In the genomic region with DNA sequence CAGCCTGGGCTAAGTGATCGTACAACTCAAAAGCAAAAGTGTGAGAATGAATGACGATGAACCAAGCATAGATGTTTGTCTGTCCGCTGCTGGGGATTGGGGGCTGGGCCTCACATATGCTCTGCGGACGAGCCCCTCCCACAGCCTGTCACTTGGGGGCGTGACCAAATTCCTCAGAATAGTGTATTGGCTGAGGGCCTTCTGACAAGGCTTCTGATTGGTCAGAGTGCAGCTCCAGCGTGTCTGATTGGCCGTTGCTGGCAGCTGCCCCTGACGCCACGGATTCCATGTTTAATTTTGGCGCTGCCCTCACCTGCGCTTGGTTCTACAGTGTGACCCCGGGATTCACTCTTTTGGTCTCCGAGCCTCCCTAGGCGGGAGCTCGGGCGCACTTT, we compare ENCODE assay signal across 8 mouse cellular contexts. TPM values are rescaled to one million over a fixed set of nuclear protein-coding genes. Genes with fewer than 3 reads are reported as not detected.
A peak's percentile ranks its signal among the peaks of the same experiment; 100 is the strongest.
DNase-seq lines count a peak whose midpoint lies in the region; ATAC-seq and TF ChIP-seq lines count a peak whose summit lies in the region.

No protein-coding gene starts in this region.

- H3K79me2 ChIP-seq in heart, adult 2 months (replicated peaks; ENCODE audit: control insufficient read depth, insufficient read depth, low read length), result no peaks in the 10 kb centered on the region

- TF ChIP-seq POLR2A in heart, adult 2 months (IDR thresholded peaks at IDR 0.05; ENCODE audit: insufficient read depth, low read depth, low read length), result 0 out of 2 replicates have a peak, but pooled peaks have one; percentile 25
- TF ChIP-seq POLR2A in kidney, adult 2 months (IDR thresholded peaks at IDR 0.05; ENCODE audit: low read depth, low read length), result no peak
- no peak for TF ChIP-seq POLR2A in spleen, adult 2 months (IDR thresholded peaks at IDR 0.05; ENCODE audit: low read depth, low read length)

- no peak for TF ChIP-seq EP300 in heart, adult 2 months (IDR thresholded peaks at IDR 0.05; ENCODE audit: insufficient read depth, low read depth, low read length)

- no peaks in the 10 kb centered on the region for H3K36me3 ChIP-seq in embryonic facial prominence, embryonic 12.5 days
- no peaks in the 10 kb centered on the region for H3K36me3 ChIP-seq in heart, adult 2 months (ENCODE audit: control insufficient read depth, insufficient read depth, low read length)
- no peaks in the 10 kb centered on the region for H3K36me3 ChIP-seq in kidney, adult 2 months (ENCODE audit: control insufficient read depth, insufficient read depth, low read length)
- no peaks in the 10 kb centered on the region for H3K36me3 ChIP-seq in limb, embryonic 12.5 days
- H3K36me3 ChIP-seq in midbrain, embryonic 14.5 days (ENCODE audit: control insufficient read depth, insufficient read depth, low read length), result no peaks in the 10 kb centered on the region
- H3K36me3 ChIP-seq in spleen, adult 2 months (ENCODE audit: control insufficient read depth, insufficient read depth, low read length), result no peaks in the 10 kb centered on the region

- no peaks in the 10 kb centered on the region for H3K9me3 ChIP-seq in embryonic facial prominence, embryonic 12.5 days
- H3K9me3 ChIP-seq in limb, embryonic 12.5 days, result peaks cover 6% of the 10 kb centered on the region; the same call in 1 of the 2 replicates
- no peaks in the 10 kb centered on the region for H3K9me3 ChIP-seq in midbrain, embryonic 14.5 days (ENCODE audit: control insufficient read depth, low read length)

- H3K27ac ChIP-seq in embryonic facial prominence, embryonic 12.5 days, result no peak overlapping the region
- H3K27ac ChIP-seq in heart, adult 2 months, result peak overlapping the region; percentile 84
- H3K27ac ChIP-seq in kidney, adult 2 months (ENCODE audit: insufficient read depth, low read depth, low read length), result peak overlapping the region; percentile 68
- H3K27ac ChIP-seq in limb, embryonic 12.5 days, result no peak overlapping the region
- no peak overlapping the region for H3K27ac ChIP-seq in midbrain, embryonic 14.5 days (replicated peaks; ENCODE audit: low read depth, low read length)
- peak overlapping the region; percentile 88 for H3K27ac ChIP-seq in spleen, adult 2 months (ENCODE audit: insufficient read depth, low read length)

- H3K4me2 ChIP-seq in embryonic facial prominence, embryonic 12.5 days (replicated peaks), result peak overlapping the region; percentile 40
- peak overlapping the region; percentile 47 for H3K4me2 ChIP-seq in limb, embryonic 12.5 days
- peak overlapping the region; percentile 52 for H3K4me2 ChIP-seq in midbrain, embryonic 14.5 days (ENCODE audit: low read length)

- peak; percentile 85 for DNase-seq in 3134 (ENCODE audit: extremely low read depth, insufficient read length, low spot score)
- DNase-seq in adrenal gland, postnatal 36 days, result peak; percentile 93 to 94
- DNase-seq in heart, adult 2 months, result peak; percentile 88 to 95
- DNase-seq in kidney, adult 2 months, result peak; percentile 99
- peak; percentile 97 for DNase-seq in midbrain, embryonic 14.5 days
- peak; percentile 91 to 94 for DNase-seq in spleen, adult 2 months (ENCODE audit: low read depth in 1 of 2, low spot score in 2 of 2)

- H3K27me3 ChIP-seq in embryonic facial prominence, embryonic 12.5 days, result peaks cover 16% of the 10 kb centered on the region
- no peaks in the 10 kb centered on the region for H3K27me3 ChIP-seq in heart, adult 2 months (ENCODE audit: control insufficient read depth, insufficient read depth, low read length)
- H3K27me3 ChIP-seq in kidney, adult 2 months (replicated peaks; ENCODE audit: control insufficient read depth, insufficient read depth, low read length), result no peaks in the 10 kb centered on the region
- peaks cover 49% of the 10 kb centered on the region for H3K27me3 ChIP-seq in limb, embryonic 12.5 days
- peaks cover 7% of the 10 kb centered on the region; the same call in 1 of the 2 replicates for H3K27me3 ChIP-seq in midbrain, embryonic 14.5 days (ENCODE audit: control insufficient read depth, insufficient read depth, low read length)
- no peaks in the 10 kb centered on the region for H3K27me3 ChIP-seq in spleen, adult 2 months (ENCODE audit: control insufficient read depth, insufficient read depth, low read length)

- 4% methylated on average over 17 of the region's 17 CpGs for WGBS in embryonic facial prominence, embryonic 12.5 days
- 1% methylated on average over 17 of the region's 17 CpGs for WGBS in heart, adult 2 months
- under 1% methylated on average over 17 of the region's 17 CpGs for WGBS in kidney, adult 2 months
- 6% methylated on average over 17 of the region's 17 CpGs for WGBS in limb, embryonic 12.5 days
- WGBS in midbrain, embryonic 14.5 days, result 4% methylated on average over 17 of the region's 17 CpGs
- WGBS in spleen, adult 2 months, result under 1% methylated on average over 17 of the region's 17 CpGs

- H3K4me3 ChIP-seq in embryonic facial prominence, embryonic 12.5 days, result peak overlapping the region; percentile 6; the same call in 1 of the 2 replicates
- peak overlapping the region; percentile 30 for H3K4me3 ChIP-seq in heart, adult 2 months
- H3K4me3 ChIP-seq in kidney, adult 2 months (ENCODE audit: insufficient read depth, low read depth, low read length), result 0 out of 2 replicates have a peak overlapping the region, but pooled peaks have one; percentile 1
- H3K4me3 ChIP-seq in limb, embryonic 12.5 days (replicated peaks), result peak overlapping the region; percentile 19; the same call in 1 of the 2 replicates
- H3K4me3 ChIP-seq in midbrain, embryonic 14.5 days (replicated peaks; ENCODE audit: low read depth, low read length), result peak overlapping the region; percentile 20; the same call in 1 of the 2 replicates
- H3K4me3 ChIP-seq in spleen, adult 2 months (ENCODE audit: extremely low read depth, insufficient read depth, insufficient read length), result peak overlapping the region; percentile 53

- TF ChIP-seq CTCF in heart, adult 2 months (IDR thresholded peaks at IDR 0.05), result no peak
- no peak for TF ChIP-seq CTCF in kidney, adult 2 months (conservative IDR thresholded peaks at IDR 0.05; ENCODE audit: insufficient read depth, insufficient read length, low read depth, low read length)
- no peak for TF ChIP-seq CTCF in spleen, adult 2 months (IDR thresholded peaks at IDR 0.05; ENCODE audit: extremely low read depth, insufficient read depth, insufficient read length, insufficient replicate concordance)

- intact Hi-C loops in heart, adult 2 months (cut with DNase I), result no loop called here

- peak; percentile 70 for ATAC-seq in embryonic facial prominence, embryonic 12.5 days (ENCODE audit: insufficient number of reproducible peaks, insufficient read depth, low FRiP score, low TSS enrichment)
- ATAC-seq in limb, embryonic 12.5 days (ENCODE audit: insufficient number of reproducible peaks, insufficient read depth, low FRiP score, low TSS enrichment, low read depth), result peak; percentile 69
- ATAC-seq in midbrain, embryonic 14.5 days (ENCODE audit: low FRiP score, low TSS enrichment), result peak; percentile 87

- H3K9ac ChIP-seq in embryonic facial prominence, embryonic 12.5 days, result no peak overlapping the region
- peak overlapping the region; percentile 55 for H3K9ac ChIP-seq in heart, adult 2 months (ENCODE audit: low read depth, low read length)
- no peak overlapping the region for H3K9ac ChIP-seq in limb, embryonic 12.5 days (replicated peaks)
- no peak overlapping the region; the same call in 1 of the 2 replicates for H3K9ac ChIP-seq in midbrain, embryonic 14.5 days (replicated peaks; ENCODE audit: low read length)

- H3K4me1 ChIP-seq in embryonic facial prominence, embryonic 12.5 days, result peaks cover 22% of the 10 kb centered on the region
- peaks cover 13% of the 10 kb centered on the region for H3K4me1 ChIP-seq in heart, adult 2 months (ENCODE audit: control insufficient read depth, insufficient read depth, low read length)
- H3K4me1 ChIP-seq in kidney, adult 2 months (ENCODE audit: control insufficient read depth, insufficient read depth, low read length), result peaks cover 39% of the 10 kb centered on the region
- H3K4me1 ChIP-seq in limb, embryonic 12.5 days (replicated peaks), result peaks cover 24% of the 10 kb centered on the region
- peaks cover 8% of the 10 kb centered on the region; the same call in 1 of the 2 replicates for H3K4me1 ChIP-seq in midbrain, embryonic 14.5 days (ENCODE audit: control insufficient read depth, insufficient read depth, low read length)
- peaks cover 31% of the 10 kb centered on the region for H3K4me1 ChIP-seq in spleen, adult 2 months (ENCODE audit: control insufficient read depth, insufficient read depth, insufficient read length)

RNA-seq across cellular contexts. Expression of a gene that starts 22.6 kb away (rescaled TPM):
- total RNA-seq in adrenal gland, postnatal 36 days (2021), result 100 to 1,000 TPM in 1 of 2 experiments, 10 to 100 TPM in 1; 93.2 to 114 TPM
- polyA plus RNA-seq in embryonic facial prominence, embryonic 12.5 days (2016; fragmentation: Nextera tagmentation; extraction: Ambion mirVana), result 46.2 and 50.8 TPM in 2 replicates
- 100 to 1,000 TPM in 1 of 2 experiments, 10 to 100 TPM in 1; 94.2 to 104 TPM for total RNA-seq in heart, adult 2 months (2021)
- 59.9 and 80.1 TPM in 2 replicates for polyA plus RNA-seq in heart, adult 2 months (2012; rRNA removed)
- 64.7 and 82.5 TPM in 2 replicates for polyA plus RNA-seq in kidney, adult 2 months (2012; rRNA removed)
- polyA plus RNA-seq in limb, embryonic 12.5 days (2016; fragmentation: Nextera tagmentation; extraction: Ambion mirVana), result 30.8 and 31.1 TPM in 2 replicates
- polyA plus RNA-seq in midbrain, embryonic 14.5 days (2014; fragmentation: Nextera tagmentation; extraction: Ambion mirVana), result 11.2 and 13.7 TPM in 2 replicates
- 26.0 and 32.4 TPM in 2 replicates for polyA plus RNA-seq in spleen, adult 2 months (2012; rRNA removed)

RNA-seq across cellular contexts. Expression of a gene that starts 40.0 kb away (rescaled TPM):
- total RNA-seq in adrenal gland, postnatal 36 days (2021), result 1 to 10 TPM; 1.2 to 1.6 TPM
- 3.1 and 3.4 TPM in 2 replicates for polyA plus RNA-seq in embryonic facial prominence, embryonic 12.5 days (2016; fragmentation: Nextera tagmentation; extraction: Ambion mirVana)
- total RNA-seq in heart, adult 2 months (2021), result 1 to 10 TPM; 2.0 to 2.3 TPM
- 8.3 and 8.6 TPM in 2 replicates for polyA plus RNA-seq in heart, adult 2 months (2012; rRNA removed)
- 693 and 694 TPM in 2 replicates for polyA plus RNA-seq in kidney, adult 2 months (2012; rRNA removed)
- 2.9 and 3.0 TPM in 2 replicates for polyA plus RNA-seq in limb, embryonic 12.5 days (2016; fragmentation: Nextera tagmentation; extraction: Ambion mirVana)
- 1.0 and 1.2 TPM in 2 replicates for polyA plus RNA-seq in midbrain, embryonic 14.5 days (2014; fragmentation: Nextera tagmentation; extraction: Ambion mirVana)
- polyA plus RNA-seq in spleen, adult 2 months (2012; rRNA removed), result 18.3 and 22.9 TPM in 2 replicates

RNA-seq across cellular contexts. Expression of a gene that starts 44.1 kb away (rescaled TPM):
- 1 to 10 TPM in 1 of 2 experiments, not detected in 1; 1.5 TPM for total RNA-seq in adrenal gland, postnatal 36 days (2021)
- 2.0 and 3.8 TPM in 2 replicates for polyA plus RNA-seq in embryonic facial prominence, embryonic 12.5 days (2016; fragmentation: Nextera tagmentation; extraction: Ambion mirVana)
- 1 to 10 TPM in 1 of 2 experiments, not detected in 1; 1.2 TPM for total RNA-seq in heart, adult 2 months (2021)
- 0.88 and 1.2 TPM in 2 replicates for polyA plus RNA-seq in heart, adult 2 months (2012; rRNA removed)
- polyA plus RNA-seq in kidney, adult 2 months (2012; rRNA removed), result 1.0 and 2.8 TPM in 2 replicates
- 1.1 and 3.1 TPM in 2 replicates for polyA plus RNA-seq in limb, embryonic 12.5 days (2016; fragmentation: Nextera tagmentation; extraction: Ambion mirVana)
- polyA plus RNA-seq in midbrain, embryonic 14.5 days (2014; fragmentation: Nextera tagmentation; extraction: Ambion mirVana), result 1.3 and 2.9 TPM in 2 replicates
- 2.9 and 6.4 TPM in 2 replicates for polyA plus RNA-seq in spleen, adult 2 months (2012; rRNA removed)

RNA-seq across cellular contexts. Expression of a gene that starts 48.6 kb away (rescaled TPM):
- 1 to 10 TPM; 1.1 to 1.7 TPM for total RNA-seq in adrenal gland, postnatal 36 days (2021)
- 2.9 and 4.1 TPM in 2 replicates for polyA plus RNA-seq in embryonic facial prominence, embryonic 12.5 days (2016; fragmentation: Nextera tagmentation; extraction: Ambion mirVana)
- total RNA-seq in heart, adult 2 months (2021), result 1 to 10 TPM in 1 of 2 experiments, under 1 TPM in 1; 0.73 to 1.9 TPM
- 2.1 and 3.5 TPM in 2 replicates for polyA plus RNA-seq in heart, adult 2 months (2012; rRNA removed)
- polyA plus RNA-seq in kidney, adult 2 months (2012; rRNA removed), result 2.1 and 2.3 TPM in 2 replicates
- 3.3 and 3.8 TPM in 2 replicates for polyA plus RNA-seq in limb, embryonic 12.5 days (2016; fragmentation: Nextera tagmentation; extraction: Ambion mirVana)
- polyA plus RNA-seq in midbrain, embryonic 14.5 days (2014; fragmentation: Nextera tagmentation; extraction: Ambion mirVana), result 4.5 and 8.2 TPM in 2 replicates
- 2.3 and 2.9 TPM in 2 replicates for polyA plus RNA-seq in spleen, adult 2 months (2012; rRNA removed)

RNA-seq across cellular contexts. Expression of a gene that starts 48.6 kb away (rescaled TPM):
- total RNA-seq in adrenal gland, postnatal 36 days (2021), result 10 to 100 TPM; 48.9 to 54.0 TPM
- polyA plus RNA-seq in embryonic facial prominence, embryonic 12.5 days (2016; fragmentation: Nextera tagmentation; extraction: Ambion mirVana), result 73.6 and 77.0 TPM in 2 replicates
- total RNA-seq in heart, adult 2 months (2021), result 10 to 100 TPM; 46.6 to 53.8 TPM
- polyA plus RNA-seq in heart, adult 2 months (2012; rRNA removed), result 48.5 and 56.9 TPM in 2 replicates
- 60.6 and 79.8 TPM in 2 replicates for polyA plus RNA-seq in kidney, adult 2 months (2012; rRNA removed)
- polyA plus RNA-seq in limb, embryonic 12.5 days (2016; fragmentation: Nextera tagmentation; extraction: Ambion mirVana), result 71.9 and 74.6 TPM in 2 replicates
- polyA plus RNA-seq in midbrain, embryonic 14.5 days (2014; fragmentation: Nextera tagmentation; extraction: Ambion mirVana), result 59.5 and 79.6 TPM in 2 replicates
- polyA plus RNA-seq in spleen, adult 2 months (2012; rRNA removed), result 47.9 and 71.7 TPM in 2 replicates

Comparison
In these comparisons a context has a peak if more than half of its experiments do, and no peak if none do; other contexts are left out.
1. H3K27ac ChIP-seq: peak in heart, adult 2 months (single experiment), kidney, adult 2 months (single experiment) and spleen, adult 2 months (single experiment); none in embryonic facial prominence, embryonic 12.5 days (single experiment), limb, embryonic 12.5 days (single experiment) and midbrain, embryonic 14.5 days (single experiment).
2. H3K4me3 ChIP-seq: peak in every context shown above with its lines; median percentile 53 in spleen, adult 2 months; 30 in heart, adult 2 months; 20 in midbrain, embryonic 14.5 days; 19 in limb, embryonic 12.5 days; 6 in embryonic facial prominence, embryonic 12.5 days; 1 in kidney, adult 2 months.
3. RNA of a gene that starts 40.0 kb away (polyA plus RNA-seq): 693 to 694 TPM in kidney, adult 2 months; 18.3 to 22.9 TPM in spleen, adult 2 months, 8.3 to 8.6 TPM in heart, adult 2 months, 3.1 to 3.4 TPM in embryonic facial prominence, embryonic 12.5 days, 2.9 to 3.0 TPM in limb, embryonic 12.5 days and 1.0 to 1.2 TPM in midbrain, embryonic 14.5 days; every median in the first group is over 10 times any median in the second.
4. Peak in every context shown above with its lines, with median percentiles within 50 percentile points of each other: DNase-seq, ATAC-seq and H3K4me2 ChIP-seq.